Mouse (Mus musculus) ES-E14 (cell line): ENCODE results near the gene Teddm1b. TPM values are rescaled to one million over a fixed set of nuclear protein-coding genes. Genes with fewer than 3 reads are reported as not detected.

ENCODE experiments used
- DNase-seq: peaks from one replicate; pipeline ENCODE4 v3.0.0-alpha.2; 2013; ENCODE audit warnings: low read depth, low spot score
- H3K27ac ChIP-seq: 2 replicates; pipeline ENCODE4 v1.5.1; 2012; ENCODE audit warnings: low read depth, mild to moderate bottlenecking, low read length, moderate library complexity, mixed read lengths; ENCODE audit not compliant: poor library complexity, insufficient read depth, severe bottlenecking
- H3K36me3 ChIP-seq: 2 replicates; pipeline ENCODE4 v1.6.1; 2012; ENCODE audit warnings: mild to moderate bottlenecking, low read length, moderate library complexity, mixed read lengths; ENCODE audit not compliant: control insufficient read depth, poor library complexity, insufficient read depth, severe bottlenecking
- H3K4me1 ChIP-seq, 2 experiments: fragments of 150-350 bp in 1 of 2; sonication (generic) in 1 of 2; 2 replicates each; pipeline ENCODE4 v1.6.1; 2012; ENCODE audit warnings: low read length in 2 of 2, mild to moderate bottlenecking in 1 of 2, mixed read lengths in 1 of 2; ENCODE audit not compliant: control insufficient read depth in 2 of 2, insufficient read depth in 2 of 2, poor library complexity in 1 of 2
- H3K4me3 ChIP-seq, 2 experiments: fragments of 150-350 bp in 1 of 2; sonication (generic) in 1 of 2; 2 replicates each; pipeline ENCODE4 v1.5.1; 2012; ENCODE audit warnings: low read length in 2 of 2, low read depth in 1 of 2, mild to moderate bottlenecking in 1 of 2, mixed read lengths in 1 of 2; ENCODE audit not compliant: insufficient read depth in 1 of 2, poor library complexity in 1 of 2, severe bottlenecking in 1 of 2
- H3K9ac ChIP-seq: 2 replicates; pipeline ENCODE4 v1.6.1; 2012; ENCODE audit warnings: low read depth, mild to moderate bottlenecking, low read length, mixed read lengths; ENCODE audit not compliant: poor library complexity, insufficient read depth, severe bottlenecking
- H3K9me3 ChIP-seq: fragments of 150-350 bp; sonication (generic); 2 replicates; pipeline ENCODE4 v1.6.1; 2012; ENCODE audit warnings: low read depth, mild to moderate bottlenecking, low read length; ENCODE audit not compliant: control insufficient read depth, insufficient read depth
- CHD2 ChIP-seq: IDR thresholded peaks from 2 replicates; pipeline ENCODE4 v1.6.1; 2014; ENCODE audit warnings: mild to moderate bottlenecking, low read depth, low read length, inconsistent platforms
- HCFC1 ChIP-seq: IDR thresholded peaks from 2 replicates; pipeline ENCODE4 v1.6.1; 2012; ENCODE audit warnings: low read length, inconsistent platforms, borderline replicate concordance; ENCODE audit not compliant: insufficient read depth
- MAFK ChIP-seq: IDR thresholded peaks from 2 replicates; pipeline ENCODE4 v1.6.1; 2014; ENCODE audit warnings: mild to moderate bottlenecking, low read depth, low read length, inconsistent platforms; ENCODE audit not compliant: insufficient read depth
- ZC3H11A ChIP-seq: IDR thresholded peaks from 2 replicates; pipeline ENCODE4 v1.6.1; 2012; ENCODE audit warnings: low read depth, mild to moderate bottlenecking, inconsistent platforms, low read length, borderline replicate concordance
- ZNF384 ChIP-seq: IDR thresholded peaks from 2 replicates; pipeline ENCODE4 v1.6.1; 2012; ENCODE audit warnings: low read depth, low read length, inconsistent platforms
- in situ Hi-C, 2 experiments: fragments of 600-800 bp; cut with MboI; formaldehyde crosslinking; loops; one replicate each; pipeline ENCODE4 v1.15.1; 2025; ENCODE audit warnings: low sequenced_read_pairs in 2 of 2, inconsistent platforms in 1 of 2; ENCODE audit not compliant: unreplicated experiment in 2 of 2
- total RNA-seq: library from RNA; depleted of rRNA; stranded (reverse); fragments of 300-350 nt; gene quantifications from 2 replicates; pipeline ENCODE4 v1.2.3, GENCODE M21; 2012

The Teddm1b gene
- total RNA-seq, 1 experiment: 0.27 TPM

DNA sequence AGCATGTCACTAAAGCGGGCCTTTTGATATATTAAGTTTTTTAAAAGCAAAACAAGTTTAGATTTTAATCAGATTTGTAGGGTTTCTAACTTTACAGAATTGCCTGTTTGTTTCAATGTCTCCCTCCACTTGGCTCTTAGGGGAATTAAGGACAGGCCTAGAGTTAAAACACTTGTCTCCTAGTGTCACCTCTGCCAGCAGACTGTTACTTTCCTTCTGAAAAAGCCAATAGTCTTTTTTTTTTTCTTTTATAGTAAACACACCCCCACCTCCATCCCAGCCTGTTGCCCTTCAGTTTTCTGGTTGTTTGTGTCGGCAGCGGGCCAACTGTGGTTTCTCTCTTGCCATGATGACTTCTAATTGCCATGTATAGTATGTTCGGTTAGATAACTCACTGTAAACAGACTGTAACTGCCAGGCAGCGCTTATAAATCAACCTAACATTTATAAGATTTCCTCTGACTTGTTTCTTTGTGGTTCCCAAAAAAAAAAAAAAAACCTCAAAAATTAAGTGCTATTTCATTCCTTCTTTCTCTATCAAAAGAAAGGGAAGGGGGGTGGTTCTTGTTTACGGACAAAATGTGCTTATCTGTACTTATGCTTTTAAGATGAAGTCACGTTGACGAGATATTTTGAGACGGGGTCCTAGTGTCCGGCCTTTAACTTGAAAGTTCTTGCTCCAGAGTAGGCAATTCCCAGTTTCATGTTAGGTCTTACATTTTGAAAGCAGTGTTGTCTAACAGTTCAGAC lies 35.2 kb downstream of the Teddm1b start:
- Histone ChIP-seq H3K4me1 (no peaks in the 10 kb centered on the region), H3K4me3 (no peak overlapping the region), H3K9me3 (no peaks in the 10 kb centered on the region), H3K27ac (no peak overlapping the region), H3K9ac (no peak overlapping the region), H3K36me3 (peaks cover 46% of the 10 kb centered on the region)
- TF ChIP-seq MAFK (no peak), CHD2 (no peak), HCFC1 (no peak), ZNF384 (no peak), ZC3H11A (no peak)
- DNase-seq: no peak
- in situ Hi-C loops: no loop called here

DNA sequence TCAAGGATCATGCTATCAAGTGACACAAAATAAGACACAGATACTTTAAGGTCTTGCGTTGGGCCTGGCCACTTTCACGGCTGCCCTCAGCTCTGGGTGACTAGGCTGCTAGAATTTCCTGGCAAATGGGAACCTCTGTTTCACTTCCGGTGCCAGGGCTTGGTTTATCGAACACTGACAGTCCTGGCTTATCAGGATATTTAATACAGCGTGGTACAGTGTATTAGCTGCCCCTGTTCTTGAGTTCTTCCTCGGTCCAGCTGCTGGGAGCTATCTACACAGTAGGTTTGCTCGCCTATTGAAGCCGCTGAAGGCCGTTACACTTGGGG lies 35.8 kb downstream of the Teddm1b start:
- Histone ChIP-seq H3K27ac (no peak overlapping the region), H3K36me3 (peaks cover 41% of the 10 kb centered on the region), H3K9me3 (no peaks in the 10 kb centered on the region), H3K4me1 (no peaks in the 10 kb centered on the region), H3K9ac (no peak overlapping the region), H3K4me3 (no peak overlapping the region)
- TF ChIP-seq ZNF384 (no peak), ZC3H11A (no peak), HCFC1 (no peak), MAFK (no peak), CHD2 (no peak)
- no peak for DNase-seq
- in situ Hi-C loops: no loop called here

DNA sequence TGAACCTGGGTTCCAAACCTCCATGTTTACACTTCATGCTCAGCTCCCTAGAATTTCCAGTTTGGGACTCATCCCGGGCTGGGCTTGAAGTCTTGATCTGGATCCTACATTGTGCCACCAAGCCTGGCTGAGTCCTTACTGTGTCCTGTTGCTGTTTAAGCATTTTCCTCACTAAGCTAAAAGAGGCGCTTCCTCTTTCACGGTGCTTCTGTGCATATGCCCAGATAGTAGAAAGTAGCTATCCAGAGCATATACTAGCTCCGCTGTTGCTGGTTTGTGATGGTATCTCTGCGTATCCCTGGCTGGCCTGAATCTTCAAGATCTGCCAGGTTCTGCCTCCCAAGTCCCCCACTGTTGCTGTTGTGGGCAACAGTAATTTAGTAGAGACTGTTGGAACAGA lies 36.3 kb downstream of the Teddm1b start:
- no peak overlapping the region for H3K9ac ChIP-seq
- H3K36me3 ChIP-seq: peaks cover 36% of the 10 kb centered on the region
- H3K27ac ChIP-seq: no peak overlapping the region
- no peaks in the 10 kb centered on the region for H3K4me1 ChIP-seq
- no peaks in the 10 kb centered on the region for H3K9me3 ChIP-seq
- no peak for TF ChIP-seq HCFC1
- TF ChIP-seq CHD2: no peak
- no peak for TF ChIP-seq ZNF384
- TF ChIP-seq MAFK: no peak
- no peak for TF ChIP-seq ZC3H11A
- H3K4me3 ChIP-seq: no peak overlapping the region
- in situ Hi-C loops: no loop called here
- no peak for DNase-seq

DNA sequence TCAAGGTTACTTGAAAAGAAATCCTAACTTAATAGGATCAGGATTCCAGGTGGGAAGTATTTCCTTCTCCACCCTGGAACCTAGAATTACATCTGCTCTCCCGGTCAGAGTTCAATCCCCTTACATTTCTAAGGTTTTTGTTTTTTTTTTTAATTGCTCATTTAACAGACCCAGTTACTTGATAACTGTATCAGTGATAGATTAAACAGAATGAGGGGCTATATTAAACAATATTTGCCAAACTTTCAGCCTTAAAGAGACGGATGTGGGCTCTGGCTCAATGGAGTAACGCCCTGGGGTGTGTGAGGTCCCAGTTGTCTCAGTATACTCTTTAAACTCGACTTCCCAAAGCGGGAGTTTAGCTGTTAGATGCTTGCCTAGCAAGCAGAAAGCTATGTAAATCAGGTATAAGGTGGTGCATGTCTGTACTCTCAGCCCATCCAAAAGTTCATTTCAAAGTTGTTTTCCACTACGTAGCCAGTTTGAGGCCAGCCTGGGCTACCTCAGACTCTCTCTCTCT lies 37.2 kb downstream of the Teddm1b start:
- Histone ChIP-seq H3K4me1 (no peaks in the 10 kb centered on the region), H3K9ac (no peak overlapping the region), H3K4me3 (no peak overlapping the region), H3K36me3 (peaks cover 30% of the 10 kb centered on the region), H3K27ac (no peak overlapping the region), H3K9me3 (no peaks in the 10 kb centered on the region)
- TF ChIP-seq MAFK: no peak
- TF ChIP-seq HCFC1: no peak
- no peak for TF ChIP-seq ZNF384
- no peak for TF ChIP-seq ZC3H11A
- TF ChIP-seq CHD2: no peak
- DNase-seq: no peak
- in situ Hi-C loops: no loop called here
